Mouse (Mus musculus): Measurements from ENCODE around the gene Klk1b21. TPM values are rescaled to one million over a fixed set of nuclear protein-coding genes. Genes with fewer than 3 reads are reported as not detected.
"Not testable (repeated sequence)": the region's sequence is repeated elsewhere in the genome, so short reads cannot be mapped to it uniquely, and the experiment has no call there.

Klk1b21 gene
- polyA plus RNA-seq (2016; fragmentation: Nextera tagmentation; extraction: Ambion mirVana): not detected in 2 replicates

DNA sequence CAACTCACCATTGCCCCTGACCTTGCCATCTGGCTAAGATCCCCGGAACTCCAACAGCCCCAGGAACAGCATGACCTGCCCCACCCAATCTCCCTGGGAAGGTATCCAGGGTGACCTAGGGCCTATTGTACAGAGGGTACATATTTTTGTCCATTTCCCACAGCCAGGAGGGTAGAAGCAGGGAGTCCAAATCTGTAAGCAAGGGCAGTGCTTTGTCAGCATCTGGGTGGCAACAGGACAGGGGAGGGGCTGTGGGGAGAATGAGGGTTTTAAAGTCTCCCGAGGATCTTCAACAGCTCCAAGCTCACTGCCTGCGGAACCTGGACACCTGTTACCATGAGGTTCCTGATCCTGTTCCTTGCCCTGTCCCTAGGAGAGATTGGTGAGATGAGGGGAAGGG, at the start of gene Klk1b21:
Gene Klk1b21 (plus strand): TSS at position 301 of the 400 bp plus-strand sequence.
- H3K36me3 ChIP-seq (replicated peaks): not testable (repeated sequence)

DNA sequence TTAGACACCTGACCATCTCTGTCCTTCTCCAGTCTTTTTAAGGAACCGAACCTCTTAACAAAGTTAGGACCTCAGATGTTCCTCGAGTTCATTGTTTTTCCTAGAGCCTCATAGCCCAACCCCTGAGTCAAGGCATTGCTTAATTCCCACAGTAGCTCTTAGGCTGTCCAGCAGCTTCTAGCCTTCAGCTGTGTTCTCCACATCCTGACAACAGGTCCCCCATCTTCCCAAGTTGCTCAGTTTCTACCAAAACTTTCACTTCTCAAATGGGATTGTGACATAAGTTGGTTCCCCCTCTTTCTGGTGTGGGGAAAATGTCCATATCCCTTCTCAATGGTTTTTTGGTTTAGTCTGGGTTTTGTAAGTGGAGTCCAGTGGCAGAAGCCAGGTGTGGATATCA, 30.0 kb upstream of the Klk1b21 start:
- 78% methylated on average over 2 of the region's 2 CpGs for WGBS
- Histone ChIP-seq H3K27ac (replicated peaks) (no peak overlapping the region), H3K9me3 (no peaks in the 10 kb centered on the region), H3K36me3 (replicated peaks) (no peaks in the 10 kb centered on the region), H3K27me3 (replicated peaks; ENCODE audit: low read depth, poor library complexity, severe bottlenecking) (no peaks in the 10 kb centered on the region), H3K4me3 (no peak overlapping the region), H3K4me1 (no peaks in the 10 kb centered on the region)
- DNase-seq (ENCODE audit: low spot score): no peak

More for the DNA sequence above, at the start of gene Klk1b21:
- not testable (repeated sequence) for H3K9me3 ChIP-seq; H3K4me1 ChIP-seq; H3K27me3 ChIP-seq (replicated peaks; ENCODE audit: low read depth, poor library complexity, severe bottlenecking); H3K4me3 ChIP-seq; DNase-seq (ENCODE audit: low spot score); H3K27ac ChIP-seq (replicated peaks)
- 87% methylated on average over 3 of the region's 3 CpGs for WGBS

DNA sequence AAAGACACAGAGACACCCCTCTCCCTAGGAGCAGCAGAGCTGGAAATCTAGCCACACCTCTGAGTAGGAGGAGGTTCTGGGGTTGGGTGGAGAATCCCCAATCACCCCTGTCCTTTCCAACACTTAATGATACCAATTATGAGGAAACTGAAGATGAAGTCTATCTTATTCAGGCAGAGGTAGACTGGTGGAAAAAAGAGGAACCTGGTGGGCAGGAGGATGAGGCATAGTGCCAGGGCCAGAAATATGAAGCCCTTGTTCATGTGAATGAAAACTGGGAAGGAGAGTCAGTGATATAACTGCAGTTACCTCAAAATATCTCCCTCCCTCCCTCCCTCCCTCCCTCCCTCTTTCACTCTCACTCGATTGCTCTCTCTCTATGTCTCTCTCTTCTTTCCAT, 24.4 kb upstream of the Klk1b21 start:
- Histone ChIP-seq H3K36me3 (replicated peaks) (no peaks in the 10 kb centered on the region), H3K27ac (replicated peaks) (no peak overlapping the region)
- WGBS: 100% methylated on average over 1 of the region's 1 CpGs

GRCm38 (mm10) chr7:44096111-44096510, 6.0 kb upstream of the Klk1b21 start:
- H3K36me3 ChIP-seq (replicated peaks): no peaks in the 10 kb centered on the region
- no peak for DNase-seq (ENCODE audit: low spot score)
- no peaks in the 10 kb centered on the region for H3K27me3 ChIP-seq (replicated peaks; ENCODE audit: low read depth, poor library complexity, severe bottlenecking)
- no peaks in the 10 kb centered on the region for H3K4me1 ChIP-seq
- no peak overlapping the region for H3K4me3 ChIP-seq
- no peaks in the 10 kb centered on the region for H3K9me3 ChIP-seq
- 80% methylated on average over 1 of the region's 1 CpGs for WGBS
- no peak overlapping the region for H3K27ac ChIP-seq (replicated peaks)

More for the DNA sequence above, 24.4 kb upstream of the Klk1b21 start:
- Histone ChIP-seq H3K9me3 (peaks cover 2% of the 10 kb centered on the region; the same call in 1 of the 2 replicates), H3K4me1 (no peaks in the 10 kb centered on the region), H3K27me3 (replicated peaks; ENCODE audit: low read depth, poor library complexity, severe bottlenecking) (no peaks in the 10 kb centered on the region), H3K4me3 (no peak overlapping the region)
- no peak for DNase-seq (ENCODE audit: low spot score)

DNA sequence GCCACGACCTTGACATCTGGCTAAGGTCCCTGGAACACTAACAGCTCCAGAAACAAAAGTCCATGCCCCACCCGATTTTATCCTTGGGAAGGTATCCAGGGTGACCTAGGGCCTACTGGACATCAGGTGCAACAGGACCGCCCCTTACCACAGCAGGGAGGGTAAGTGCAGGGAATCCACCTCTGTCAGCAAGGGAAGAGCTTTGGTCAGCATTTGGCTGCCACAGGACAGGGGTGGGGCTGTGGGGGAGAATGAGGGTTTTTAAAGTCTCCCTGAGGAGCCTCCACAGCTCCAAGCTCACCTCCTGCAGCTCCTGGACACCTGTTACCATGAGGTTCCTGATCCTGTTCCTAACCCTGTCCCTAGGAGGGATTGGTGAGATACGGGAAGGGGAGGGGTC, 10.2 kb downstream of the Klk1b21 start, which contains the start of gene Klk1b22:
Gene Klk1b22 (plus strand): TSS at position 301 of the 400 bp plus-strand sequence.
- WGBS: 74% methylated on average over 4 of the region's 4 CpGs

GRCm38 (mm10) chr7:44123445-44123844, 21.3 kb downstream of the Klk1b21 start:
- H3K4me1 ChIP-seq: no peaks in the 10 kb centered on the region
- no peak overlapping the region for H3K4me3 ChIP-seq
- H3K27me3 ChIP-seq (replicated peaks; ENCODE audit: low read depth, poor library complexity, severe bottlenecking): no peaks in the 10 kb centered on the region
- WGBS: 91% methylated on average over 6 of the region's 6 CpGs
- no peak for DNase-seq (ENCODE audit: low spot score)
- no peak overlapping the region for H3K27ac ChIP-seq (replicated peaks)
- H3K36me3 ChIP-seq (replicated peaks): no peaks in the 10 kb centered on the region
- H3K9me3 ChIP-seq: 0 out of 2 replicates have a peak, but pooled peaks cover 8% of the 10 kb centered on the region

More for the DNA sequence above, 10.2 kb downstream of the Klk1b21 start, which contains the start of gene Klk1b22:
- Histone ChIP-seq H3K4me3 (no peak within 1 kb of the TSS), H3K27ac (replicated peaks) (no peak within 1 kb of the TSS), H3K9me3 (0 out of 2 replicates have a peak, but pooled peaks cover 3% of the 10 kb centered on the region), H3K36me3 (replicated peaks) (no peaks in the 10 kb centered on the region), H3K4me1 (no peaks in the 10 kb centered on the region), H3K27me3 (replicated peaks; ENCODE audit: low read depth, poor library complexity, severe bottlenecking) (no peaks in the 10 kb centered on the region)
- DNase-seq (ENCODE audit: low spot score): no peak

- Histone ChIP-seq H3K9me3 (no peaks in the 10 kb centered on the region), H3K27me3 (replicated peaks; ENCODE audit: low read depth, poor library complexity, severe bottlenecking) (no peaks in the 10 kb centered on the region), H3K36me3 (replicated peaks) (no peaks in the 10 kb centered on the region), H3K4me3 (no peak within 1 kb of the TSS), H3K4me1 (no peaks in the 10 kb centered on the region), H3K27ac (replicated peaks) (no peak within 1 kb of the TSS)
- no peak for DNase-seq (ENCODE audit: low spot score)
- WGBS: 92% methylated on average over 3 of the region's 3 CpGs
These were observed 34.3 kb downstream of the Klk1b21 start, which contains the start of gene Klk1b16 for GRCm38 (mm10) chr7:44136467-44136866. Gene Klk1b16 (plus strand): TSS chr7:44136767.

Other genes with a start within 250 kb of the Klk1b21 start
- not detected in 2 replicates for gene Klk4, start 221.2 kb upstream of the Klk1b21 start, polyA plus RNA-seq (2016; fragmentation: Nextera tagmentation; extraction: Ambion mirVana)
- gene Klk15, start 168.6 kb upstream of the Klk1b21 start, polyA plus RNA-seq (2016; fragmentation: Nextera tagmentation; extraction: Ambion mirVana): not detected in 2 replicates
- not detected in 2 replicates for gene Klk1b8, start 151.7 kb upstream of the Klk1b21 start, polyA plus RNA-seq (2016; fragmentation: Nextera tagmentation; extraction: Ambion mirVana)
- not detected in 2 replicates for gene Klk1b1, start 135.6 kb upstream of the Klk1b21 start, polyA plus RNA-seq (2016; fragmentation: Nextera tagmentation; extraction: Ambion mirVana)
- not detected in 2 replicates for gene Klk1b9, start 126.3 kb upstream of the Klk1b21 start, polyA plus RNA-seq (2016; fragmentation: Nextera tagmentation; extraction: Ambion mirVana)
- not detected in 2 replicates for gene Klk1b11, start 106.5 kb upstream of the Klk1b21 start, polyA plus RNA-seq (2016; fragmentation: Nextera tagmentation; extraction: Ambion mirVana)
- gene Klk1b26, start 90.2 kb upstream of the Klk1b21 start, polyA plus RNA-seq (2016; fragmentation: Nextera tagmentation; extraction: Ambion mirVana): not detected in 2 replicates
- gene Klk1b27, start 50.0 kb upstream of the Klk1b21 start, polyA plus RNA-seq (2016; fragmentation: Nextera tagmentation; extraction: Ambion mirVana): not detected in 2 replicates
- not detected in 2 replicates for gene Klk1b22, start 10.3 kb downstream of the Klk1b21 start, polyA plus RNA-seq (2016; fragmentation: Nextera tagmentation; extraction: Ambion mirVana)
- gene Klk1b16, start 34.4 kb downstream of the Klk1b21 start, polyA plus RNA-seq (2016; fragmentation: Nextera tagmentation; extraction: Ambion mirVana): not detected in 2 replicates
- gene Klk1b24, start 85.9 kb downstream of the Klk1b21 start, polyA plus RNA-seq (2016; fragmentation: Nextera tagmentation; extraction: Ambion mirVana): not detected in 2 replicates
- not detected in 2 replicates for gene Klk1b3, start 95.9 kb downstream of the Klk1b21 start, polyA plus RNA-seq (2016; fragmentation: Nextera tagmentation; extraction: Ambion mirVana)
- not detected in 2 replicates for gene Klk1b4, start 105.1 kb downstream of the Klk1b21 start, polyA plus RNA-seq (2016; fragmentation: Nextera tagmentation; extraction: Ambion mirVana)
- gene Klk1b5, start 113.6 kb downstream of the Klk1b21 start, polyA plus RNA-seq (2016; fragmentation: Nextera tagmentation; extraction: Ambion mirVana): not detected in 2 replicates
- gene Klk1, start 123.0 kb downstream of the Klk1b21 start, polyA plus RNA-seq (2016; fragmentation: Nextera tagmentation; extraction: Ambion mirVana): not detected in 2 replicates
- gene Gm36864, start 133.8 kb downstream of the Klk1b21 start, polyA plus RNA-seq (2016; fragmentation: Nextera tagmentation; extraction: Ambion mirVana): 0.10 TPM in 1 of 2 replicates, not detected in the other
- 1.1 TPM in 2 replicates for gene 1700028J19Rik, start 144.4 kb downstream of the Klk1b21 start, polyA plus RNA-seq (2016; fragmentation: Nextera tagmentation; extraction: Ambion mirVana)
- gene 2410002F23Rik, start 144.4 kb downstream of the Klk1b21 start, polyA plus RNA-seq (2016; fragmentation: Nextera tagmentation; extraction: Ambion mirVana): 197 and 214 TPM in 2 replicates
- 0.16 TPM in 1 of 2 replicates, not detected in the other for gene Acp4, start 155.1 kb downstream of the Klk1b21 start, polyA plus RNA-seq (2016; fragmentation: Nextera tagmentation; extraction: Ambion mirVana)
- not detected in 2 replicates for gene Gm15517, start 159.1 kb downstream of the Klk1b21 start, polyA plus RNA-seq (2016; fragmentation: Nextera tagmentation; extraction: Ambion mirVana)
- 1.5 and 1.8 TPM in 2 replicates for gene Clec11a, start 204.6 kb downstream of the Klk1b21 start, polyA plus RNA-seq (2016; fragmentation: Nextera tagmentation; extraction: Ambion mirVana)
- 0.80 and 0.97 TPM in 2 replicates for gene Shank1, start 207.9 kb downstream of the Klk1b21 start, polyA plus RNA-seq (2016; fragmentation: Nextera tagmentation; extraction: Ambion mirVana)

All from embryonic facial prominence, embryonic 10.5 days (tissue).